Mouse (Mus musculus): ENCODE data around the gene Aaed1.

GRCm38 (mm10) chr13:64273352-64273751 is 39.2 kb downstream of the Aaed1 start:
- TF ChIP-seq CTCF (conservative IDR thresholded peaks at IDR 0.05; ENCODE audit: low read length): no peak
- TF ChIP-seq POU5F1 (IDR thresholded peaks at IDR 0.05; ENCODE audit: borderline replicate concordance, low read length): no peak
